Mouse (Mus musculus) G1E-ER4 (cell line): ENCODE data around the gene Plin4. TPM values are rescaled to one million over a fixed set of nuclear protein-coding genes. Genes with fewer than 3 reads are reported as not detected.

ENCODE experiments used
- GATA1 ChIP-seq: IDR thresholded peaks from one replicate; pipeline ENCODE4 v1.8.0; 2012; ENCODE audit warnings: low read length, inconsistent platforms
- polyA plus RNA-seq: library from polyadenylated mRNA; stranded (reverse); fragments of >175 nt; gene quantifications from 2 replicates; pipeline ENCODE4 v1.2.3, GENCODE M21; 2012

The Plin4 gene
- polyA plus RNA-seq, 1 experiment: not detected

DNA sequence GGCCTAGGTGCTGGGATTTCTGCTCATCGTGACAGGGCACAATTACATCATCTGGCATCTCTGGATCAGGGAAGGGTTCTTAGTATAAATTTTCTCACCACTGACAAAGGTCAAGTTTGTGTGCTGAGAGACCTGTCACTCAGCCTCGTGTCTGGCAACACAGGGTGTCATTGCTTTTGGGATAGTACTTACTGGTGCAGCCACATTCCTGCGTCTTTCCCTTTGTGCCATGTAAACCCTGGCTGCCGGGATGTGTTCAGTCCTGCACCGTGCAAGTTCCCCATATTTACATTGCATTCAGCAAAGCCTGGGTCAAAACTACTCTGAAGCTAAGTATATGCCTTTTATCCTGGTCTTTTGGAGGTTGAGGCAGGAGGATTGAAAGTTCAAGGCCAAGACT is 58.2 kb downstream of the Plin4 start:
- TF ChIP-seq GATA1: no peak

Other genes with a start within 250 kb of the Plin4 start
- 0.19 and 0.22 TPM in 2 replicates for gene Zfp119a, start 230.9 kb downstream of the Plin4 start, polyA plus RNA-seq
- 1.4 and 2.0 TPM in 2 replicates for gene Zfp959, start 217.7 kb downstream of the Plin4 start, polyA plus RNA-seq
- 0.16 and 0.28 TPM in 2 replicates for gene Zfp119b, start 160.3 kb downstream of the Plin4 start, polyA plus RNA-seq
- gene Ebi3, start 157.2 kb downstream of the Plin4 start, polyA plus RNA-seq: 0.12 and 0.22 TPM in 2 replicates
- 35.7 and 46.0 TPM in 2 replicates for gene Yju2, start 150.7 kb downstream of the Plin4 start, polyA plus RNA-seq
- gene Shd, start 139.3 kb downstream of the Plin4 start, polyA plus RNA-seq: 0.13 and 0.19 TPM in 2 replicates
- not detected in 2 replicates for gene Fsd1, start 123.3 kb downstream of the Plin4 start, polyA plus RNA-seq
- 0.06 and 0.08 TPM in 2 replicates for gene Stap2, start 104.2 kb downstream of the Plin4 start, polyA plus RNA-seq
- gene Mpnd, start 104.1 kb downstream of the Plin4 start, polyA plus RNA-seq: 30.8 and 37.9 TPM in 2 replicates
- gene Sh3gl1, start 73.2 kb downstream of the Plin4 start, polyA plus RNA-seq: 73.8 and 78.3 TPM in 2 replicates
- gene Chaf1a, start 69.4 kb downstream of the Plin4 start, polyA plus RNA-seq: 95.0 and 102 TPM in 2 replicates
- 34.7 and 37.8 TPM in 2 replicates for gene Ubxn6, start 34.8 kb downstream of the Plin4 start, polyA plus RNA-seq
- 208 and 276 TPM in 2 replicates for gene Hdgfl2, start 30.2 kb downstream of the Plin4 start, polyA plus RNA-seq
- gene Plin5, start 7.8 kb upstream of the Plin4 start, polyA plus RNA-seq: not detected in 2 replicates
- gene Lrg1, start 12.2 kb upstream of the Plin4 start, polyA plus RNA-seq: not detected in 2 replicates
- gene Sema6b, start 30.5 kb upstream of the Plin4 start, polyA plus RNA-seq: 0.70 and 0.81 TPM in 2 replicates
- gene Tnfaip8l1, start 52.7 kb upstream of the Plin4 start, polyA plus RNA-seq: 0.81 and 1.2 TPM in 2 replicates
- 36.2 and 42.7 TPM in 2 replicates for gene Mydgf, start 74.1 kb upstream of the Plin4 start, polyA plus RNA-seq
- gene Dpp9, start 109.1 kb upstream of the Plin4 start, polyA plus RNA-seq: 54.7 and 60.0 TPM in 2 replicates
- 20.8 and 21.5 TPM in 2 replicates for gene Fem1a, start 147.0 kb upstream of the Plin4 start, polyA plus RNA-seq
- 6.3 and 7.7 TPM in 2 replicates for gene Ticam1, start 167.0 kb upstream of the Plin4 start, polyA plus RNA-seq
- 7.3 and 7.9 TPM in 2 replicates for gene Plin3, start 183.1 kb upstream of the Plin4 start, polyA plus RNA-seq
- gene Arrdc5, start 190.5 kb upstream of the Plin4 start, polyA plus RNA-seq: not detected in 2 replicates
- 122 and 123 TPM in 2 replicates for gene Uhrf1, start 193.5 kb upstream of the Plin4 start, polyA plus RNA-seq
- gene Kdm4b, start 216.3 kb upstream of the Plin4 start, polyA plus RNA-seq: 33.0 and 37.9 TPM in 2 replicates